Mouse (Mus musculus) liver, embryonic 14.5 days (tissue): ENCODE data around the gene Ebf4. TPM values are rescaled to one million over a fixed set of nuclear protein-coding genes. Genes with fewer than 3 reads are reported as not detected.
A peak's percentile ranks its signal among the peaks of the same experiment; 100 is the strongest.

Source experiments
- ATAC-seq: fragments of 200-750 bp; cut with Nextera tagmentation; 2 replicates; pipeline ENCODE4 v1.8.0; 2017; ENCODE audit warnings: moderate number of reproducible peaks, mild to moderate bottlenecking, moderate library complexity; ENCODE audit not compliant: insufficient read depth
- DNase-seq, 3 experiments: peaks; one replicate each; pipeline ENCODE4 v3.0.0-alpha.2; 2012 to 2013; ENCODE audit warnings: low read depth in 3 of 3, low spot score in 3 of 3
- H3K27ac ChIP-seq: fragments of 300-500 bp; sonication (generic); 2 replicates; pipeline ENCODE4 v1.5.1; 2014; ENCODE audit warnings: moderate library complexity, mild to moderate bottlenecking, control low read depth, inconsistent platforms
- H3K27me3 ChIP-seq: fragments of 300-500 bp; sonication (generic); 2 replicates; pipeline ENCODE4 v1.6.1; 2014; ENCODE audit warnings: mild to moderate bottlenecking, low read length, moderate library complexity; ENCODE audit not compliant: control insufficient read depth, insufficient read depth
- H3K36me3 ChIP-seq: fragments of 300-500 bp; sonication (generic); replicated peaks from 2 replicates; pipeline ENCODE4 v1.6.1; 2014; ENCODE audit warnings: low read depth; ENCODE audit not compliant: control insufficient read depth, insufficient read depth
- H3K4me1 ChIP-seq, 2 experiments: fragments of 200-500 bp in 1 of 2; fragments of 300-500 bp in 1 of 2; sonication (generic) in 1 of 2; replicated peaks; 2 replicates each; pipeline ENCODE4 v1.6.1; 2012 to 2014; ENCODE audit warnings: antibody characterized with exemption in 1 of 2, inconsistent platforms in 1 of 2, low read length in 1 of 2; ENCODE audit not compliant: control insufficient read depth in 2 of 2, insufficient read depth in 2 of 2
- H3K4me2 ChIP-seq: fragments of 300-500 bp; sonication (generic); 2 replicates; pipeline ENCODE4 v1.6.1; 2014; ENCODE audit warnings: low read depth, mild to moderate bottlenecking, control low read depth, moderate library complexity
- H3K4me3 ChIP-seq, 2 experiments: fragments of 200-500 bp in 1 of 2; fragments of 300-500 bp in 1 of 2; sonication (generic) in 1 of 2; 2 replicates each; pipeline ENCODE4 v1.5.1; 2012 to 2014; ENCODE audit warnings: low read depth in 2 of 2, low read length in 2 of 2, mild to moderate bottlenecking in 2 of 2, control low read depth in 1 of 2, inconsistent platforms in 1 of 2, moderate library complexity in 1 of 2; ENCODE audit not compliant: insufficient read depth in 1 of 2
- H3K9ac ChIP-seq: fragments of 300-500 bp; sonication (generic); replicated peaks from 2 replicates; pipeline ENCODE4 v1.6.1; 2014; ENCODE audit warnings: mild to moderate bottlenecking, control low read depth, moderate library complexity
- H3K9me3 ChIP-seq: fragments of 300-500 bp; sonication (generic); 2 replicates; pipeline ENCODE4 v1.6.1; 2016; ENCODE audit warnings: low read length, mixed read lengths; ENCODE audit not compliant: control insufficient read depth
- CTCF ChIP-seq: IDR thresholded peaks from 2 replicates; pipeline ENCODE4 v1.5.1; 2016; ENCODE audit warnings: antibody characterized with exemption, low read depth, control low read depth
- EP300 ChIP-seq: IDR thresholded peaks from 2 replicates; pipeline ENCODE4 v1.6.1; 2016; ENCODE audit warnings: antibody characterized with exemption, low read depth
- WGBS: fragments of 180-500 bp; shearing (Covaris S2); extraction: QIAGEN DNeasy Blood & Tissue Kit; methylation state at CpG from one replicate; pipeline ENCODE4 v1.1.7; 2014; ENCODE audit not compliant: insufficient replicate concordance; 5-methylcytosine and 5-hydroxymethylcytosine counted together
- polyA plus RNA-seq, 2 experiments: library from polyadenylated mRNA; depleted of rRNA in 1 of 2; stranded (reverse) in 1 of 2; unstranded in 1 of 2; fragments of >200 nt; fragmentation: Nextera tagmentation in 1 of 2; extraction: Ambion mirVana in 1 of 2; gene quantifications; 2 replicates each; pipeline versions ENCODE4 v1.2.1 to v1.2.3; 2012 to 2014

The Ebf4 gene
- polyA plus RNA-seq, 2 experiments: 0.32 TPM; not detected in 1

- no peak for TF ChIP-seq EP300
- TF ChIP-seq CTCF: no peak
- H3K9ac ChIP-seq: no peak overlapping the region
- DNase-seq (no peak), ATAC-seq (no peak)
- no peaks in the 10 kb centered on the region for H3K4me1 ChIP-seq
- H3K4me2 ChIP-seq: no peak overlapping the region
- WGBS: 57% methylated on average over 1 of the region's 1 CpGs
- H3K4me3 ChIP-seq: no peak overlapping the region
- no peaks in the 10 kb centered on the region for H3K9me3 ChIP-seq
- H3K27ac ChIP-seq: no peak overlapping the region
- H3K36me3 ChIP-seq: no peaks in the 10 kb centered on the region
- no peaks in the 10 kb centered on the region for H3K27me3 ChIP-seq
Observed at GRCm38 (mm10) chr2:130386212-130386611, 91.2 kb downstream of the Ebf4 start.

- no peaks in the 10 kb centered on the region for H3K4me1 ChIP-seq
- no peak overlapping the region for H3K27ac ChIP-seq
- no peaks in the 10 kb centered on the region for H3K27me3 ChIP-seq
- H3K4me2 ChIP-seq: no peak overlapping the region
- no peaks in the 10 kb centered on the region for H3K36me3 ChIP-seq
- no peaks in the 10 kb centered on the region for H3K9me3 ChIP-seq
- DNase-seq (no peak), ATAC-seq (no peak)
- no peak for TF ChIP-seq EP300
- peak; percentile 37; the same call in 1 of the 2 replicates for TF ChIP-seq CTCF
- WGBS: 54% methylated on average over 2 of the region's 2 CpGs
- H3K4me3 ChIP-seq: no peak overlapping the region
- H3K9ac ChIP-seq: no peak overlapping the region
Observed at GRCm38 (mm10) chr2:130388796-130389195, 93.8 kb downstream of the Ebf4 start.

GRCm38 (mm10) chr2:130390993-130391625 is 96.1 kb downstream of the Ebf4 start:
- H3K9me3 ChIP-seq: no peaks in the 10 kb centered on the region
- H3K4me1 ChIP-seq: no peaks in the 10 kb centered on the region
- no peaks in the 10 kb centered on the region for H3K36me3 ChIP-seq
- DNase-seq (no peak), ATAC-seq (no peak)
- H3K9ac ChIP-seq: no peak overlapping the region
- H3K4me2 ChIP-seq: no peak overlapping the region
- H3K27ac ChIP-seq: no peak overlapping the region
- H3K4me3 ChIP-seq: no peak overlapping the region
- 64% methylated on average over 11 of the region's 11 CpGs for WGBS
- H3K27me3 ChIP-seq: peaks cover 3% of the 10 kb centered on the region; the same call in 1 of the 2 replicates
- no peak for TF ChIP-seq EP300
- TF ChIP-seq CTCF: no peak

GRCm38 (mm10) chr2:130392836-130393235 is 97.9 kb downstream of the Ebf4 start:
- DNase-seq (no peak), ATAC-seq (no peak)
- H3K4me1 ChIP-seq: no peaks in the 10 kb centered on the region
- TF ChIP-seq CTCF: no peak
- no peak for TF ChIP-seq EP300
- no peak overlapping the region for H3K27ac ChIP-seq
- no peak overlapping the region for H3K4me2 ChIP-seq
- no peaks in the 10 kb centered on the region for H3K36me3 ChIP-seq
- H3K9me3 ChIP-seq: no peaks in the 10 kb centered on the region
- WGBS: 65% methylated on average over 3 of the region's 3 CpGs
- no peak overlapping the region for H3K9ac ChIP-seq
- H3K4me3 ChIP-seq: no peak overlapping the region
- peaks cover 14% of the 10 kb centered on the region for H3K27me3 ChIP-seq

GRCm38 (mm10) chr2:130395696-130396095 is 100.7 kb downstream of the Ebf4 start:
- no peak overlapping the region for H3K9ac ChIP-seq
- H3K4me1 ChIP-seq: no peaks in the 10 kb centered on the region
- H3K9me3 ChIP-seq: no peaks in the 10 kb centered on the region
- no peak for ATAC-seq
- 76% methylated on average over 10 of the region's 11 CpGs for WGBS
- no peak overlapping the region for H3K27ac ChIP-seq
- DNase-seq: no peak
- TF ChIP-seq CTCF: no peak
- TF ChIP-seq EP300: no peak
- no peaks in the 10 kb centered on the region for H3K36me3 ChIP-seq
- H3K27me3 ChIP-seq: peaks cover 21% of the 10 kb centered on the region
- no peak overlapping the region for H3K4me2 ChIP-seq
- H3K4me3 ChIP-seq: no peak overlapping the region
